Mouse (Mus musculus) CH12.LX (cell line): ENCODE results near the gene Tgfa. TPM values are rescaled to one million over a fixed set of nuclear protein-coding genes. Genes with fewer than 3 reads are reported as not detected.

ENCODE experiments used
- DNase-seq: peaks from one replicate; pipeline ENCODE4 v3.0.0-alpha.2; 2013; ENCODE audit errors: extremely low read depth
- H3K27ac ChIP-seq: 2 replicates; pipeline ENCODE4 v1.5.1; 2012; ENCODE audit warnings: low read depth, mild to moderate bottlenecking, control low read depth, moderate library complexity; ENCODE audit not compliant: insufficient read depth
- H3K27me3 ChIP-seq: replicated peaks from 2 replicates; pipeline ENCODE3; 2012; ENCODE audit warnings: inconsistent platforms
- H3K36me3 ChIP-seq, 2 experiments: replicated peaks in 1 of 2; 2 replicates each; pipeline versions ENCODE3 to v1.6.1; 2012; ENCODE audit warnings: inconsistent platforms in 1 of 2, low read length in 1 of 2, mild to moderate bottlenecking in 1 of 2, mixed read lengths in 1 of 2, moderate library complexity in 1 of 2; ENCODE audit not compliant: control insufficient read depth in 1 of 2, insufficient read depth in 1 of 2
- H3K4me1 ChIP-seq, 2 experiments: 2 replicates each; pipeline ENCODE4 v1.6.1; 2012; ENCODE audit warnings: inconsistent platforms in 1 of 2, moderate library complexity in 1 of 2; ENCODE audit not compliant: insufficient read depth in 2 of 2, control insufficient read depth in 1 of 2
- H3K4me2 ChIP-seq: 2 replicates; pipeline ENCODE4 v1.6.1; 2012; ENCODE audit warnings: low read depth, mild to moderate bottlenecking, control low read depth; ENCODE audit not compliant: poor library complexity, insufficient read depth, severe bottlenecking
- H3K4me3 ChIP-seq, 3 experiments: fragments of 150-350 bp in 1 of 3; sonication (generic) in 1 of 3; replicated peaks in 1 of 3; 2 replicates each; pipeline versions ENCODE3 to v1.5.1; 2011 to 2012; ENCODE audit warnings: low read depth in 2 of 3, low read length in 2 of 3, mild to moderate bottlenecking in 2 of 3, moderate library complexity in 2 of 3, control low read depth in 1 of 3, improper control_type of control experiment in 1 of 3, inconsistent platforms in 1 of 3, mixed read lengths in 1 of 3; ENCODE audit not compliant: poor library complexity in 1 of 3
- H3K79me2 ChIP-seq: replicated peaks from 2 replicates; pipeline ENCODE4 v1.6.1; 2012; ENCODE audit warnings: mild to moderate bottlenecking, moderate library complexity; ENCODE audit not compliant: control insufficient read depth, poor library complexity, insufficient read depth, severe bottlenecking; ENCODE audit errors: extremely low read depth
- H3K9ac ChIP-seq: 2 replicates; pipeline ENCODE4 v1.6.1; 2012; ENCODE audit warnings: low read depth, mild to moderate bottlenecking, control low read depth, moderate library complexity; ENCODE audit not compliant: insufficient read depth
- H3K9me3 ChIP-seq: replicated peaks from 2 replicates; pipeline ENCODE3; 2012; ENCODE audit warnings: low read length, inconsistent platforms, mixed read lengths
- CHD1 ChIP-seq: IDR thresholded peaks from 2 replicates; pipeline ENCODE4 v1.6.1; 2012; ENCODE audit warnings: low read depth, low read length, improper control_type of control experiment, inconsistent platforms
- E2F4 ChIP-seq: IDR thresholded peaks from 2 replicates; pipeline ENCODE4 v1.6.1; 2011; ENCODE audit warnings: low read depth, low read length, improper control_type of control experiment; ENCODE audit not compliant: insufficient replicate concordance
- ELF1 ChIP-seq: IDR thresholded peaks from 2 replicates; pipeline ENCODE4 v1.6.1; 2014; ENCODE audit warnings: low read depth, mild to moderate bottlenecking, inconsistent platforms, low read length, improper control_type of control experiment
- EP300 ChIP-seq: IDR thresholded peaks from 2 replicates; pipeline ENCODE4 v1.6.1; 2011; ENCODE audit warnings: low read length, improper control_type of control experiment
- ETS1 ChIP-seq: conservative IDR thresholded peaks from 2 replicates; pipeline ENCODE4 v1.6.1; 2012; ENCODE audit warnings: low read depth, mild to moderate bottlenecking, inconsistent platforms, low read length, improper control_type of control experiment, moderate library complexity
- GABPA ChIP-seq: IDR thresholded peaks from 2 replicates; pipeline ENCODE4 v1.6.1; 2012; ENCODE audit warnings: low read depth, low read length, improper control_type of control experiment, inconsistent platforms; ENCODE audit not compliant: insufficient replicate concordance
- HCFC1 ChIP-seq: IDR thresholded peaks from 2 replicates; pipeline ENCODE4 v1.6.1; 2012; ENCODE audit warnings: low read depth, mild to moderate bottlenecking, inconsistent platforms, low read length, improper control_type of control experiment
- MAFK ChIP-seq: IDR thresholded peaks from 2 replicates; pipeline ENCODE4 v1.6.1; 2011; ENCODE audit warnings: low read length, improper control_type of control experiment; ENCODE audit not compliant: insufficient replicate concordance
- MYC ChIP-seq: IDR thresholded peaks from 2 replicates; pipeline ENCODE4 v1.6.1; 2011; ENCODE audit warnings: low read depth, mild to moderate bottlenecking, improper control_type of control experiment, low read length
- NELFE ChIP-seq: IDR thresholded peaks from 2 replicates; pipeline ENCODE4 v1.6.1; 2011; ENCODE audit warnings: low read depth, low read length, improper control_type of control experiment
- NRF1 ChIP-seq: IDR thresholded peaks from 2 replicates; pipeline ENCODE4 v1.6.1; 2014; ENCODE audit warnings: low read depth, mild to moderate bottlenecking, inconsistent platforms, low read length, improper control_type of control experiment, moderate library complexity
- POLR2AphosphoS2 ChIP-seq: IDR thresholded peaks from 2 replicates; pipeline ENCODE4 v1.6.1; 2011; ENCODE audit warnings: low read depth, low read length, improper control_type of control experiment
- RAD21 ChIP-seq: IDR thresholded peaks from 2 replicates; pipeline ENCODE4 v1.6.1; 2011; ENCODE audit warnings: low read depth, mild to moderate bottlenecking, low read length, improper control_type of control experiment, moderate library complexity
- RCOR1 ChIP-seq: conservative IDR thresholded peaks from 2 replicates; pipeline ENCODE4 v1.6.1; 2012; ENCODE audit warnings: low read depth, mild to moderate bottlenecking, inconsistent platforms, low read length, improper control_type of control experiment
- SMC3 ChIP-seq: IDR thresholded peaks from 2 replicates; pipeline ENCODE4 v1.6.1; 2011; ENCODE audit warnings: low read depth, low read length, improper control_type of control experiment
- TBP ChIP-seq: conservative IDR thresholded peaks from 2 replicates; pipeline ENCODE4 v1.6.1; 2011; ENCODE audit warnings: low read depth, low read length, improper control_type of control experiment
- UBTF ChIP-seq: IDR thresholded peaks from 2 replicates; pipeline ENCODE4 v1.6.1; 2012; ENCODE audit warnings: low read depth, mild to moderate bottlenecking, inconsistent platforms, low read length, improper control_type of control experiment, moderate library complexity
- ZKSCAN1 ChIP-seq: IDR thresholded peaks from 2 replicates; pipeline ENCODE4 v1.6.1; 2012; ENCODE audit warnings: low read depth, inconsistent platforms, low read length, improper control_type of control experiment, borderline replicate concordance
- ZNF384 ChIP-seq: IDR thresholded peaks from 2 replicates; pipeline ENCODE4 v1.6.1; 2012; ENCODE audit warnings: low read depth, low read length, improper control_type of control experiment, inconsistent platforms
- dilution Hi-C: fragments of 300-500 bp; cut with MboI; formaldehyde crosslinking; loops from 2 replicates; pipeline ENCODE4 v1.14.3; 2020; ENCODE audit warnings: low sequenced_read_pairs; ENCODE audit not compliant: extremely low pct_unique_long_range_greater_than_20kb, extremely low pct_ligation_motif_present
- in situ Hi-C: fragments of 300-500 bp; cut with MboI; formaldehyde crosslinking; loops from 3 replicates; pipeline ENCODE4 v1.14.3; 2019; ENCODE audit warnings: low sequenced_read_pairs, low pct_ligation_motif_present, low pct_unique_long_range_greater_than_20kb, mixed read lengths
- polyA plus RNA-seq: library from polyadenylated mRNA; unstranded; fragments of >175 nt; gene quantifications from 2 replicates; pipeline ENCODE4 v1.2.1, GENCODE M21; 2012; ENCODE audit warnings: low read depth; ENCODE audit not compliant: insufficient read length
- total RNA-seq, 2 experiments: library from RNA; depleted of rRNA; stranded (reverse); fragments of 300-350 nt in 1 of 2; fragments of >200 nt in 1 of 2; gene quantifications; 2 replicates each; pipeline ENCODE4 v1.2.3; 2012 to 2014

Gene Tgfa
- total and polyA plus RNA-seq, 3 experiments = not detected

DNA sequence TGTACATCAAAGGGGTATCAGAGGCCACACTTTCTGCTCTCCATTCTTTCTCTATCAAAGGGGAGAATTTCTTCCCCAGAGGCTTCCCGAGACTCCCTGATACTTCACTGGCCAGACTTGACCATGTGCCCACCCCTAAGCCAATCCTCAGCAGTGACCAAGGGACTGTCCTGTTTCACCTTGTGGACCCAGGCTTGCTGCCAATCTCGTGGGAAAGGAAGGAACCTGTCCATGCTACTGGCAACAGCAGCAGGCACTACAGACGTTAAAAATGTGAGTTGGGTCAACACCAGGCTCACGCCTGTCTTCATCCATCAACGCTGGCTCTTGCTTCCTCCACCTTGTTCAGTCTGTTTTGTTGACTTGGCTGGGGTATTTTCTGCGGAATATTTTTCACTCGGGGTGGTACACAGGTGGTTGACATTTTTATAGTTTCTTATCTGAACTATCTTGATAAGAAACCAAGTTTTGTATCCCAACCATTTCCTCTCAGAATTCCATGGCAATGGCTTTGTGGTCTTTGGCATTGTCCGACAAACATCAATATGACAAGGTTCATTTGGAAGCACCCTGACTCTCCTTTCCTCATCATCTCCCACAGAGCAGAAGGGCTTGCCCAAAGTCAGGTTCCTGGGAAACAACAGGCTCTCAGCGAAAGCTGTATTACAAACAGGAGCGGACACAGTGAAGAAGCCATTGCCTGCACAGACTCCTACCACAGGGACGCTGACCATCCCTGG is 6.1 kb upstream of the Tgfa start:
- no peak for DNase-seq
- in situ Hi-C loops = no loop called here
- Histone ChIP-seq H3K4me1 (no peaks in the 10 kb centered on the region), H3K9ac (no peak overlapping the region), H3K4me2 (no peak overlapping the region), H3K36me3 (no peaks in the 10 kb centered on the region), H3K27ac (no peak overlapping the region), H3K79me2 (no peaks in the 10 kb centered on the region), H3K4me3 (no peak overlapping the region), H3K9me3 (peaks cover 3% of the 10 kb centered on the region), H3K27me3 (peaks cover 65% of the 10 kb centered on the region)
- TF ChIP-seq MYC (no peak), UBTF (no peak), E2F4 (no peak), GABPA (no peak), POLR2AphosphoS2 (no peak), RAD21 (no peak), CHD1 (no peak), EP300 (no peak)
- dilution Hi-C loops = no loop called here

DNA sequence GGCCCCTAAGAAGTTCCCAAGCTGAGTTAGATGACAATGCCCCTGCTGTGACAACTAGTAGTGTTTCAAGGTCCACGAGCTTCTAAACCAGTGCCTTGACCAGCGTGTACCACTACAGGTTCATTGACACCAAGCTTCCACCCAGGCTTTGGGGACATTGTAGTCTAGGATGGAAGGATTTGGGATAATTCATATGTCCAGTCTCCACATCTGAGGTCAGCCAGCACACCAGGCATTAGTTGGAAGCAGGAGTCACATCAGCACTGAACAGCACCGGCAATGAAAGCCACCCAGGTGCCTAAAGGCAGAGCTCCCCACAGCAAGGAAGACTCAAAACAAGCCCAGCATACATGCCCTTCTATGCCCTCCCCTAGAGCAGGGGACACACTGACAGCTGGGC is 4.4 kb upstream of the Tgfa start:
- Histone ChIP-seq H3K79me2 (no peaks in the 10 kb centered on the region), H3K9ac (no peak overlapping the region), H3K9me3 (peaks cover 13% of the 10 kb centered on the region), H3K4me3 (no peak overlapping the region), H3K27ac (no peak overlapping the region), H3K27me3 (peaks cover 49% of the 10 kb centered on the region), H3K4me1 (no peaks in the 10 kb centered on the region), H3K36me3 (no peaks in the 10 kb centered on the region), H3K4me2 (no peak overlapping the region)
- in situ Hi-C loops = no loop called here
- TF ChIP-seq UBTF (no peak), NELFE (no peak), ETS1 (no peak), MAFK (no peak), HCFC1 (no peak), SMC3 (no peak), E2F4 (no peak), ZKSCAN1 (no peak), ELF1 (no peak), ZNF384 (no peak), TBP (no peak), NRF1 (no peak), RCOR1 (no peak), EP300 (no peak)
- dilution Hi-C loops = no loop called here
- DNase-seq = no peak
